Mouse (Mus musculus): ENCODE data around the gene Tuba1a.

- TF ChIP-seq CTCF (IDR thresholded peaks at IDR 0.05; ENCODE audit: low read depth), result no peak
- no peak for TF ChIP-seq EP300 (optimal IDR thresholded peaks at IDR 0.05)
Observed at GRCm38 (mm10) chr15:98968701-98969371, 15.3 kb upstream of the Tuba1a start.

Measured in stomach, postnatal 0 days (tissue).